Mouse (Mus musculus): ENCODE data around the gene Ctnna3. TPM values are rescaled to one million over a fixed set of nuclear protein-coding genes. Genes with fewer than 3 reads are reported as not detected.

Ctnna3 gene
- total and polyA plus RNA-seq, 3 experiments = not detected

GRCm38 (mm10) chr10:63781948-63782347, 352.1 kb downstream of the Ctnna3 start:
- H3K79me2 ChIP-seq (ENCODE audit: control insufficient read depth, insufficient read depth, low read length, poor library complexity) = no peaks in the 10 kb centered on the region
- H3K4me3 ChIP-seq (ENCODE audit: control insufficient read depth in 1 of 2, insufficient read depth in 1 of 2, low read depth in 2 of 2, low read length in 2 of 2) = no peak overlapping the region
- H3K9me3 ChIP-seq (replicated peaks; ENCODE audit: insufficient read depth, low read length) = no peaks in the 10 kb centered on the region
- no peaks in the 10 kb centered on the region for H3K4me1 ChIP-seq (ENCODE audit: control insufficient read depth in 1 of 2, insufficient read depth in 2 of 2, low read length in 2 of 2)
- H3K27ac ChIP-seq (ENCODE audit: control insufficient read depth, low read depth, low read length) = no peak overlapping the region
- TF ChIP-seq TBP (IDR thresholded peaks at IDR 0.05; ENCODE audit: low read depth, low read length) (no peak), SIN3A (IDR thresholded peaks at IDR 0.05; ENCODE audit: low read length) (no peak), ETS1 (IDR thresholded peaks at IDR 0.05; ENCODE audit: low read depth, low read length) (no peak), USF1 (IDR thresholded peaks at IDR 0.05; ENCODE audit: low read depth, low read length) (no peak), MAFK (IDR thresholded peaks at IDR 0.05; ENCODE audit: borderline replicate concordance, low read depth, low read length) (no peak), MYB (IDR thresholded peaks at IDR 0.05; ENCODE audit: low read depth, low read length) (no peak)
- DNase-seq (ENCODE audit: low read depth, low spot score) = no peak
- H3K36me3 ChIP-seq (ENCODE audit: control insufficient read depth in 1 of 2, insufficient read depth in 2 of 2, low read length in 2 of 2) = no peaks in the 10 kb centered on the region
- no peaks in the 10 kb centered on the region for H3K27me3 ChIP-seq (ENCODE audit: control insufficient read depth in 1 of 2, insufficient read depth in 2 of 2, low read length in 2 of 2)
- H3K9ac ChIP-seq (ENCODE audit: control insufficient read depth, low read depth, low read length, poor library complexity, severe bottlenecking) = no peak overlapping the region

- no peaks in the 10 kb centered on the region for H3K79me2 ChIP-seq (ENCODE audit: control insufficient read depth, insufficient read depth, low read length, poor library complexity)
- no peak for TF ChIP-seq ZC3H11A (IDR thresholded peaks at IDR 0.05; ENCODE audit: low read depth, low read length)
- no peak for TF ChIP-seq MAX (IDR thresholded peaks at IDR 0.05; ENCODE audit: low read length)
- TF ChIP-seq POLR2A (IDR thresholded peaks at IDR 0.05; ENCODE audit: control insufficient read depth in 1 of 2, insufficient read depth in 1 of 2, low read depth in 1 of 2, low read length in 2 of 2, poor library complexity in 1 of 2) = no peak
- TF ChIP-seq USF1 (IDR thresholded peaks at IDR 0.05; ENCODE audit: low read depth, low read length) = no peak
- TF ChIP-seq ETS1 (IDR thresholded peaks at IDR 0.05; ENCODE audit: low read depth, low read length) = no peak
- no peak for TF ChIP-seq CTCF (IDR thresholded peaks at IDR 0.05 in 2 of 3, conservative IDR thresholded peaks at IDR 0.05 in 1 of 3; ENCODE audit: control insufficient read depth in 1 of 3, insufficient read depth in 1 of 3, low read depth in 2 of 3, low read length in 3 of 3, poor library complexity in 1 of 3, severe bottlenecking in 1 of 3)
- TF ChIP-seq ELF1 (IDR thresholded peaks at IDR 0.05; ENCODE audit: low read depth, low read length) = no peak
- TF ChIP-seq USF2 (IDR thresholded peaks at IDR 0.05; ENCODE audit: borderline replicate concordance in 1 of 2, insufficient read depth in 1 of 2, low read depth in 1 of 2, low read length in 2 of 2) = no peak
- TF ChIP-seq UBTF (IDR thresholded peaks at IDR 0.05; ENCODE audit: borderline replicate concordance, insufficient read depth, low read depth, low read length) = no peak
- TF ChIP-seq E2F4 (IDR thresholded peaks at IDR 0.05; ENCODE audit: borderline replicate concordance, low read depth, low read length) = no peak
- no peak for TF ChIP-seq NELFE (IDR thresholded peaks at IDR 0.05; ENCODE audit: low read depth, low read length)
- H3K36me3 ChIP-seq (ENCODE audit: control insufficient read depth in 1 of 2, insufficient read depth in 2 of 2, low read length in 2 of 2) = no peaks in the 10 kb centered on the region
- H3K27ac ChIP-seq (ENCODE audit: control insufficient read depth, low read depth, low read length) = no peak overlapping the region
- H3K9me3 ChIP-seq (replicated peaks; ENCODE audit: insufficient read depth, low read length) = no peaks in the 10 kb centered on the region
- H3K27me3 ChIP-seq (ENCODE audit: control insufficient read depth in 1 of 2, insufficient read depth in 2 of 2, low read length in 2 of 2) = no peaks in the 10 kb centered on the region
- no peak for DNase-seq (ENCODE audit: low read depth, low spot score)
- H3K9ac ChIP-seq (ENCODE audit: control insufficient read depth, low read depth, low read length, poor library complexity, severe bottlenecking) = no peak overlapping the region
- no peak overlapping the region for H3K4me3 ChIP-seq (ENCODE audit: control insufficient read depth in 1 of 2, insufficient read depth in 1 of 2, low read depth in 2 of 2, low read length in 2 of 2)
- H3K4me1 ChIP-seq (ENCODE audit: control insufficient read depth in 1 of 2, insufficient read depth in 2 of 2, low read length in 2 of 2) = no peaks in the 10 kb centered on the region
Measured at GRCm38 (mm10) chr10:63784808-63785535, 355.1 kb downstream of the Ctnna3 start.
